Mouse (Mus musculus): ENCODE measurements around the gene Zmiz1. TPM values are rescaled to one million over a fixed set of nuclear protein-coding genes. Genes with fewer than 3 reads are reported as not detected.

Gene Zmiz1
- polyA plus RNA-seq, 1 experiment from 2014 or later: 34.2 TPM

DNA sequence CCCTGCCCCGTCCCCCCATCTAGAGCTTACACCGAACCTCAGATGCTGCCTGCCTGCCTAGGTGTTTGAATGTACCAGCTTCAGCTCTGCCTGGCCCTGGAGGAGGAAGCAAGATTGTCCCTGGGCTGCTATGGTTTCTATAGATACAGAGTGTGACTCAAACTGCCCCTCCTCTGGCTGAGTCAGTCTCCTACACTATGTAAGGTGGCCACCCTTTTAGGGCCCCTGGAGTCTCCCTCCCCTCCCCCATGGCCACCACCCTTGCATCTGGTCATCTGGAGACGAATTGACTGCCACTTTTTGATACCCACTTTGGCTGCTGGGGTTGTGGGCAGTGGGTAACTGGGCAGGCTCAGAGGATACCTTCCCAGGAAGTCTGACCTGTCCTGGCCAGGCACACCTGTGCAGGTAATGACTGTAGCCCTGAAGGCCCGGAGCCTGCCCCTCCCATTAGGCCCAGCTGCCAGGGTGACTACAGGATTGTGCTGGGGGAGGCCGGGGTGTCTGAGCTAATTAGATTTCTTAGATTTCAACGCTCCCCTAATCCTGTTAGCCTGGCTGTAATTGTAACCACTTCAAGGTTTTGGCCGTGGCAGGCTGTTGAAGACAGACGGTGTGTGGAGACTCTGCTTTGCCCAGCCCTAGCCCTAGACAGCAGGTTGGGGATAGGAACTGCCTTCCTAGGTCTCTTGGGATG is 5.8 kb downstream of the Zmiz1 start:
- Histone ChIP-seq H3K9ac (peak overlapping the region; percentile 46; the same call in 1 of the 2 replicates), H3K36me3 (no peaks in the 10 kb centered on the region), H3K27ac (ENCODE audit: poor library complexity, severe bottlenecking) (0 out of 2 replicates have a peak overlapping the region, but pooled peaks have one; percentile 26), H3K9me3 (replicated peaks) (no peaks in the 10 kb centered on the region), H3K4me2 (peak overlapping the region; percentile 22; the same call in 1 of the 2 replicates), H3K4me1 (replicated peaks) (peaks cover 87% of the 10 kb centered on the region), H3K4me3 (no peak overlapping the region), H3K27me3 (replicated peaks) (no peaks in the 10 kb centered on the region)
- 29% methylated on average over 8 of the region's 8 CpGs for WGBS
- ATAC-seq (ENCODE audit: insufficient number of reproducible peaks, low FRiP score): no peak

DNA sequence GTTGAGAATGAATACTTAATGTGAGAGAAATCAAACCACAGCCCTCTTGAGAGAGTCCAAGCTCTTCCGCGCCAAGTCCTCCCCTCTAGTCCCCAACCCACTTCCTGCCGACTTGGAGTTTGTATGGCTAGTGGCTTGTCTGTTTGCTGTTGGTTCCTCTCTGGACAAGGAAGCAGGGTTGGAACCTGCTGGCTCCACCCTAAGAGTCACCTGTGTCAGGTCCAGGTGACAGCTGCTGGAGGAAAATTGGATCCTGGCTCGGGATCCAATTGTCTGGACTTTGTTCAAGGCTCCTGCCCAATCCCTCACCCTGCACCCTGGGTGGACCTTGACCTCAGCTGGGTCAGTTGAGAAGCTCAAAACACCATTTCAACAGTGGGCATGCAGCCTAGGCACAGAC is 7.4 kb downstream of the Zmiz1 start:
- Histone ChIP-seq H3K27ac (ENCODE audit: poor library complexity, severe bottlenecking) (peak overlapping the region; percentile 89; the same call in 1 of the 2 replicates), H3K4me2 (no peak overlapping the region), H3K4me3 (no peak overlapping the region), H3K9me3 (replicated peaks) (no peaks in the 10 kb centered on the region), H3K9ac (no peak overlapping the region), H3K27me3 (replicated peaks) (no peaks in the 10 kb centered on the region), H3K36me3 (no peaks in the 10 kb centered on the region), H3K4me1 (replicated peaks) (peaks cover 100% of the 10 kb centered on the region)
- no peak for ATAC-seq (ENCODE audit: insufficient number of reproducible peaks, low FRiP score)
- 60% methylated on average over 4 of the region's 4 CpGs for WGBS

DNA sequence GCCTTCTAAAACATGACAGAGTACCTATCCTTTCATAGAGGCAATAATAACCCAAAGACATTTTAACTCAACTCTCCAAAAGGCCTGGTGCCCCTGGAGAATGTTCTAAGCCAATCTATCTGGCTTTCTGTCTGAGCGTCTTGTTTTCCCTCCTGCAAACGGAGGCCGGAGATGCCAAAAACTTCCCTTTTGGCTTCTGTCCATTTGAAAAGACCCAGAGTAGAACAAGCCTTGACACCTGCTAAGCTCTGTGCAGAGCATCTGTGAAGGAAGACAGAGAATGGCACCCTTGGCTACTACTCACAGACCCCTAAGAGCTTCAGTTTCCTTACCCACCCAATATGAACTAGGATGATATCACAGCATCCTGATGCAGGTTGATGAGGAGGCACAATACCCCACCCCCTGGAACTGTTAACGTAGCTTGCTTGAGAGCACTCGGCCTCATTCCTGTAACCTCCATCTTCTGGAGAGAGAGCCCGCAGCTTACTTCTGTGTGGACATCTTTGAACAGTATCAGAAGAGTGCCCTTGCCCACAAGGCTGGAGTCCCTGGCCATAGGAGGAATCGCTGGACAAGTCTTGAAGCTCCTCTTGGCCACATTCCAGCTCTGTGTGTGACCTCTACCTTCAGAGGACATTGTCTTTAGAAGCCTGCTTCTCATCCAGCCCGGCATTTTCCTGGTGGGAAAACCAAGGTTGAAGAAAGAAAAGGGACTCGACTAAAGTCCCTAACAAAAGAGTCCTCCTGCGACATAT is 9.1 kb downstream of the Zmiz1 start:
- Histone ChIP-seq H3K4me1 (replicated peaks) (peaks cover 100% of the 10 kb centered on the region), H3K27me3 (replicated peaks) (no peaks in the 10 kb centered on the region), H3K4me2 (peak overlapping the region; percentile 12; the same call in 1 of the 2 replicates), H3K9ac (peak overlapping the region; percentile 31), H3K9me3 (replicated peaks) (no peaks in the 10 kb centered on the region), H3K36me3 (no peaks in the 10 kb centered on the region), H3K4me3 (no peak overlapping the region), H3K27ac (ENCODE audit: poor library complexity, severe bottlenecking) (peak overlapping the region; percentile 89)
- 44% methylated on average over 10 of the region's 10 CpGs for WGBS
- no peak for ATAC-seq (ENCODE audit: insufficient number of reproducible peaks, low FRiP score)

DNA sequence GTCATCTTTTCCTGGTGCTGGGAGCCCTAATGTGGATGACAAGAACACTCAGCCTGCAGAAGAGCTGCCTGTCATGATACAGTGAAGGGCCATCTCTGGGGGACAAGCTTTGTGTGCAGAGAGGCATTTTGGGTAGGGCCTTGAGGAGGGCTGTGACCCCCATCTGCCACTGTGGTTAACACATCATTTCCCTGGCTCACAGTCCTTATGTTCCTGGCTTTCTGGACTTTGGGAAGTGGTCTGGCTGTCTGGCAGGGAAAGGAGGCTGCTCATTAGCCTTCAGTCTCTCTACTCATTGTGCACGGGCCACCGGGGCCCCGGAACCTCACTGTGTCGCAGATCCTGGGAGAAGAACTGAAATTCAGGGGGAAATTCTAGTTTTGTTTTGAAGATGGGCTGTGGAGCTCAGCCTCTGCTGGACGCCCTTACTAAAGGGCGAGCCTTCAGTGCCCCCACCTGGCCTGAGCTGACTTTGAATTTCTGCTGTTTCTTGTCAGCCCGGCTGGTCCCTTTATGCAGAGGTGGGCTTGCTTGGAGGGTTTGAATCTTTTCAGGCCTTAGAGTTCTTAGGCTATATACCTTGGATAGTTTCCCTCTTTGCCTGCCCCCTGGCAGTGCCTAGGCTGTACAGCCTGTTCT is 10.0 kb downstream of the Zmiz1 start:
- Histone ChIP-seq H3K4me2 (no peak overlapping the region), H3K9me3 (replicated peaks) (no peaks in the 10 kb centered on the region), H3K9ac (peak overlapping the region; percentile 31), H3K27ac (ENCODE audit: poor library complexity, severe bottlenecking) (peak overlapping the region; percentile 89), H3K27me3 (replicated peaks) (no peaks in the 10 kb centered on the region), H3K4me3 (no peak overlapping the region), H3K4me1 (replicated peaks) (peaks cover 100% of the 10 kb centered on the region), H3K36me3 (no peaks in the 10 kb centered on the region)
- no peak for ATAC-seq (ENCODE audit: insufficient number of reproducible peaks, low FRiP score)
- 76% methylated on average over 7 of the region's 7 CpGs for WGBS

DNA sequence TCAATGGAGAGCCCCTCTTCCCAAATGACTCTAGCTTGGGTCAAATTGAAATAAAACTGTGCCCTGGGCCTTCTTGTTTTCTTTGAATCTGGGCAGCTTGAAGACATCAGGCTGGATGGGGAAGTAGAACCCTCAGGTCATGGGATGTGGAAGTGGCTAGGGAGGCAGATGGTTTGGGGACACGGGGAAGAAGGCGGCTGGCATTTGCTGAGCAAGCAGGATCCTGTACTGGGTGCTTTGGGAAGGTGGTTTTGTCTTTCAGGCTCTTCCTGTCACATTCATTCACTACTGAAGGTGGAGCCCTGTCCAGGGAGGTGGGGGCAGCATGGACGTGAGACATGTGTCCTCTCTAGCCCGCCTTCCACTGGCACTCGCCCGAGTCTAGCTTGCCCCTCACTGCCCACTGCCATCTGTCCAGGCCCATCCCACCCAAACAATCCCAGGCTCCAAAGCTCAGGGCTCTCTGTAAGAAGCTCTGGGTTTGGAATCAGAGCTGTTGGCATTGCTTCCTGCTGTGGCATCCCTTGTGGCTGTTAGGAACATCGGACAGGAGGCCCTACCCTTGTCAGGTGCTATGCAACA is 11.3 kb downstream of the Zmiz1 start:
- WGBS: 76% methylated on average over 7 of the region's 7 CpGs
- H3K9me3 ChIP-seq (replicated peaks): no peaks in the 10 kb centered on the region
- H3K4me3 ChIP-seq: no peak overlapping the region
- H3K27me3 ChIP-seq (replicated peaks): no peaks in the 10 kb centered on the region
- no peak overlapping the region; the same call in 1 of the 2 replicates for H3K9ac ChIP-seq
- no peak overlapping the region for H3K4me2 ChIP-seq
- H3K27ac ChIP-seq (ENCODE audit: poor library complexity, severe bottlenecking): 0 out of 2 replicates have a peak overlapping the region, but pooled peaks have one; percentile 1
- ATAC-seq (ENCODE audit: insufficient number of reproducible peaks, low FRiP score): no peak
- H3K4me1 ChIP-seq (replicated peaks): peaks cover 100% of the 10 kb centered on the region
- H3K36me3 ChIP-seq: no peaks in the 10 kb centered on the region

DNA sequence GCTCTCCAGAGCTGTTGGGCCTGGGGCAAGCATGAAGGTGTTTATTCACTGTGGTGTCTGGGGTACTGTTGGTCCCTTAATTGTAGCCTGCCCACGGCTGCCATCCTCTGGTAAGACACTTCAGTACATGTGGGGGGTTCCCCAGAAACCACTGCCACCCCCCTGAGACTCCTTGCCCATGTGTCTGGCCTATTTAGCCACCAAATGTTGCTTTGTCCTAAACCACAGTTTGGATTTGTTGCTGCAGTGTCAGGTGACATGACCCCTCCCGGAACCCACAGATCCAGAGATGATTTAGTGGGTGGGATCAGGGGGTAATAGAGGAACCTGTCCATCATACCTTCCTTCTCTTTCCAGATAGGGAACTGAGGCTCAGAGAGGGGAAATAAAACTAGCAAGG is 12.1 kb downstream of the Zmiz1 start:
- Histone ChIP-seq H3K4me2 (no peak overlapping the region), H3K27ac (ENCODE audit: poor library complexity, severe bottlenecking) (no peak overlapping the region)
- no peak for ATAC-seq (ENCODE audit: insufficient number of reproducible peaks, low FRiP score)

DNA sequence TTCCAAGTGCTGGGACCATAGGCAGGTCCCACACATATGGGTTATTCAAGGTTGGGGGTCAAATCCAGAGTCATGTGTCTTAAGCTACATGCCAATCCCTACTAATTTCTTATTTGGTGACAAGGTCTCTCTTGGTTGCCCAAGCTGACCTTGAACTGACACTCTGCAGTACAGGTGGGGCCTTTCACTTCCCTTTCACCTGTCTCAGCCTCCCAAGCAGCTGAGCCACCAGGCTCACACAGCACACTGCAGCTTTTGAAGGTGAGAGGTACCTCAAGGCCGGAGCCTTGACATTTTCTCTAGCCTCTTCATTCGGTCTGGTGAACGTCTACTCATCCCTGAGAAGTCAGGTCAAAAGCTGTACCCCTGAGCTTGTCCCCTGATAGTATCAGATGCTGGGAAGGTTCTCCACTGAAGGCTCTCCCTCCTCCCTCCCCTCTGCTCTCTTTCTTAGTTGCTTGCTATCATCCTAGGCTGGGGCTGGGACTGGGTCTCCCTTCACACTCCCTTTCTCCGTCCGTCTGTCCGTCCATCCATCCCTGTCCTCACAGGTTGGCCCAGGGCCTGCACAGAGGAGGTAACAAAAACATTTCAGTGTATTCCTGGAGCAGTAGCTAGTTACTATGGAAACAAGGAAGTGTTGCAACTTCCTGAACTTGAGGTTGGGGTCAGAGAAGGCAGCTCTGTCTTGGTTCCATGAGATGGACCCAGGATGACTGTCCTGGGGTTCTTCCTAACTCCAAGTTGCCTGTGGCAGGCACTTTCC is 13.3 kb downstream of the Zmiz1 start:
- H3K4me3 ChIP-seq: no peak overlapping the region
- no peaks in the 10 kb centered on the region for H3K9me3 ChIP-seq (replicated peaks)
- peak overlapping the region; percentile 19 for H3K27ac ChIP-seq (ENCODE audit: poor library complexity, severe bottlenecking)
- H3K4me2 ChIP-seq: no peak overlapping the region
- WGBS: 59% methylated on average over 6 of the region's 6 CpGs
- no peaks in the 10 kb centered on the region for H3K27me3 ChIP-seq (replicated peaks)
- H3K36me3 ChIP-seq: no peaks in the 10 kb centered on the region
- no peak for ATAC-seq (ENCODE audit: insufficient number of reproducible peaks, low FRiP score)
- 0 out of 2 replicates have a peak overlapping the region, but pooled peaks have one; percentile 3 for H3K9ac ChIP-seq
- H3K4me1 ChIP-seq (replicated peaks): peaks cover 100% of the 10 kb centered on the region

More for the DNA sequence above, 12.1 kb downstream of the Zmiz1 start:
- Histone ChIP-seq H3K27me3 (replicated peaks) (no peaks in the 10 kb centered on the region), H3K4me1 (replicated peaks) (peaks cover 100% of the 10 kb centered on the region), H3K9ac (peak overlapping the region; percentile 16; the same call in 1 of the 2 replicates), H3K4me3 (no peak overlapping the region), H3K36me3 (no peaks in the 10 kb centered on the region), H3K9me3 (replicated peaks) (no peaks in the 10 kb centered on the region)
- 61% methylated on average over 2 of the region's 2 CpGs for WGBS

DNA sequence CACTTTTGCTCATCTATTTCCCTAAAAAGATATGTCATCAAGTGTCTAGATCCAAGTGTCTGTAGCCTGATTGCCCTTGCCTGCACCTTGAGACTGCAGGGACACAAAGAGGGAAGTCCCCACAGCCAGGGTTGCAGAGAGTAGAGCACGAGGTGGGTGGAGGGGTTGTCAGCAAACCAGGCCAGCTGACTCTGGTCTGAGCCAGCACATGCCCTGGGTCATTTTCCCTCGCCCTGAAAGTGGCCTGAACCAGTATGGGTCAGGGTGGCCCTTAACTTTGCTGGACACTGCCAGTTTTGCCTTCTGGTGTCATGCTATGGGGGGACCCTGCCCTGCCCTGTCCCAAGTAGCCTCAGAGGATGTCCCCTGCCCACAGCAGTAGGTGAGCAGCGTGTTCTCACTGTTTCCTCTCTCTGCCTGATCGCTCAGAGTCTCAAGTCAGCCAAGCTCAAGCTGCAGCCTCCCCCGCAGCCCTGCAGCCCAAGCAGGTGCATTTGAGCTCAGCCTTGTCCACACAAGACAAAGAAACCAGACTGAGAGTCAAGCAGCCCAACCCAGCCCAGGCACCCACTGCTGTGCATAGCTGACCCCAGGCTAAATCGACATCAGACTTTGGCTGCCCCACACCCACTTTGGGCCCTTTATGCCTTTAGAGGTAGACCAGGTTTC is 14.1 kb downstream of the Zmiz1 start:
- H3K4me2 ChIP-seq: no peak overlapping the region
- 53% methylated on average over 6 of the region's 6 CpGs for WGBS
- no peak for ATAC-seq (ENCODE audit: insufficient number of reproducible peaks, low FRiP score)

DNA sequence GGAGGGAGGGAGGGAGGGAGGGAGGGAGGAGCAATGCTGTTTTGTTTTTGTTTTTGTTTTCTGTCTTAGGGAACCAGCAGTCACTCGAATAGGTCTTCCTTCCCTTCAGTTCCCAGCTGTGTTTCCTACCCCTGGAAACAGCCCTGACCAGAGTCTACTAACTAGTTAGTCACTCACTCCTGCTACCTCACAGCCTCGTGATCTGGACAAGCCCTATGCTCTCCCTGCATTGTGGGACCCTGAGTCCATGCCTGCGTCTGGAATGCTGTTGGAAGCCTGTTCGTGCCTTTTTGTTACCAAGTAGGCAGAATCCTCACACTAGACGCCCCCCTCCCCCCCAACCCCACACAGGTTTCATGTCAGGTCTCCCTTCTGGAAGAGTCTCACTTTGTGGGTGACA is 15.0 kb downstream of the Zmiz1 start:
- peaks cover 99% of the 10 kb centered on the region for H3K4me1 ChIP-seq (replicated peaks)
- H3K27ac ChIP-seq (ENCODE audit: poor library complexity, severe bottlenecking): peak overlapping the region; percentile 11; the same call in 1 of the 2 replicates
- no peak for ATAC-seq (ENCODE audit: insufficient number of reproducible peaks, low FRiP score)
- no peak overlapping the region for H3K4me2 ChIP-seq
- H3K36me3 ChIP-seq: 0 out of 2 replicates have a peak, but pooled peaks cover 4% of the 10 kb centered on the region
- H3K9me3 ChIP-seq (replicated peaks): no peaks in the 10 kb centered on the region
- 51% methylated on average over 5 of the region's 5 CpGs for WGBS
- no peaks in the 10 kb centered on the region for H3K27me3 ChIP-seq (replicated peaks)
- no peak overlapping the region for H3K4me3 ChIP-seq
- H3K9ac ChIP-seq: 0 out of 2 replicates have a peak overlapping the region, but pooled peaks have one; percentile 37

More for the DNA sequence above, 14.1 kb downstream of the Zmiz1 start:
- Histone ChIP-seq H3K27me3 (replicated peaks) (no peaks in the 10 kb centered on the region), H3K4me1 (replicated peaks) (peaks cover 99% of the 10 kb centered on the region), H3K36me3 (0 out of 2 replicates have a peak, but pooled peaks cover under 1% of the 10 kb centered on the region), H3K9me3 (replicated peaks) (no peaks in the 10 kb centered on the region), H3K9ac (peak overlapping the region; percentile 37; the same call in 1 of the 2 replicates), H3K27ac (ENCODE audit: poor library complexity, severe bottlenecking) (peak overlapping the region; percentile 59), H3K4me3 (no peak overlapping the region)

DNA sequence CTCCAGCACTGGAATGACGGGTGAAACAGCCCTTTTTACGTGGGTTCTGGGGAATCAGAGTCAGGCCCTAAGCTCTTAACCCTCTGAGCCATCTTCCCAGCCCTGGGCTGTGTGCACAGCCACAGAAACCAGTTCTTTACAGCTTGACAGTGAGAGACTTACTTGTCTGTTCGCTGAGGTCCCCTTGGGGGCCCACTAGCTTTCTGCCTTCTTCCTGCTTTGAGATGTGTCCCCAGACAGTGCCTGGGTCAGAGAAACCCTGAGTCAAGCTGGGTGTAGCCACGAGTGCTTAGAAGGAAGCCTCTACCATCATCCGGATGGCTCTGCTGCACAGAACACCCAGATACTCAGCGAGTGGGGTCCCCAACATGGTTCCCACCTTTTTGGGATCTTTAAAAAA is 15.7 kb downstream of the Zmiz1 start:
- Histone ChIP-seq H3K4me2 (no peak overlapping the region), H3K36me3 (0 out of 2 replicates have a peak, but pooled peaks cover 4% of the 10 kb centered on the region), H3K9me3 (replicated peaks) (no peaks in the 10 kb centered on the region), H3K27ac (ENCODE audit: poor library complexity, severe bottlenecking) (peak overlapping the region; percentile 32; the same call in 1 of the 2 replicates), H3K27me3 (replicated peaks) (no peaks in the 10 kb centered on the region), H3K9ac (peak overlapping the region; percentile 39; the same call in 1 of the 2 replicates), H3K4me1 (replicated peaks) (peaks cover 99% of the 10 kb centered on the region), H3K4me3 (no peak overlapping the region)
- 53% methylated on average over 6 of the region's 6 CpGs for WGBS
- ATAC-seq (ENCODE audit: insufficient number of reproducible peaks, low FRiP score): no peak

Measured in heart, embryonic 12.5 days (tissue).